Mouse (Mus musculus) lung, embryonic 14.5 days (tissue): ENCODE results near the gene Csrp1. TPM values are rescaled to one million over a fixed set of nuclear protein-coding genes. Genes with fewer than 3 reads are reported as not detected.
A peak's percentile ranks its signal among the peaks of the same experiment; 100 is the strongest.

Source experiments
- ATAC-seq: fragments of 200-750 bp; cut with Nextera tagmentation; 2 replicates; pipeline ENCODE4 v1.8.0; 2017; ENCODE audit warnings: mild to moderate bottlenecking, moderate TSS enrichment, moderate library complexity; ENCODE audit not compliant: insufficient read depth
- DNase-seq: peaks from one replicate; pipeline ENCODE4 v3.0.0-alpha.2; 2015
- H3K27ac ChIP-seq: fragments of 300-500 bp; sonication (generic); 2 replicates; pipeline ENCODE4 v1.5.1; 2014; ENCODE audit warnings: low read depth, mild to moderate bottlenecking, moderate library complexity
- H3K27me3 ChIP-seq: fragments of 300-500 bp; sonication (generic); 2 replicates; pipeline ENCODE4 v1.6.1; 2014; ENCODE audit warnings: low read length, control low read depth; ENCODE audit not compliant: insufficient read depth
- H3K36me3 ChIP-seq: fragments of 300-500 bp; sonication (generic); 2 replicates; pipeline ENCODE4 v1.6.1; 2014; ENCODE audit warnings: control low read depth; ENCODE audit not compliant: insufficient read depth
- H3K4me1 ChIP-seq: fragments of 300-500 bp; sonication (generic); 2 replicates; pipeline ENCODE4 v1.6.1; 2014; ENCODE audit warnings: antibody characterized with exemption, control low read depth; ENCODE audit not compliant: insufficient read depth
- H3K4me2 ChIP-seq: fragments of 300-500 bp; sonication (generic); 2 replicates; pipeline ENCODE4 v1.6.1; 2014; ENCODE audit warnings: mild to moderate bottlenecking
- H3K4me3 ChIP-seq: fragments of 300-500 bp; sonication (generic); 2 replicates; pipeline ENCODE4 v1.5.1; 2014; ENCODE audit warnings: low read depth, low read length
- H3K9ac ChIP-seq: fragments of 300-500 bp; sonication (generic); 2 replicates; pipeline ENCODE4 v1.6.1; 2014
- H3K9me3 ChIP-seq: fragments of 300-500 bp; sonication (generic); 2 replicates; pipeline ENCODE4 v1.6.1; 2016; ENCODE audit warnings: low read depth, low read length, control low read depth
- CTCF ChIP-seq: IDR thresholded peaks from 2 replicates; pipeline ENCODE4 v1.5.1; 2016; ENCODE audit warnings: antibody characterized with exemption, low read depth
- WGBS: fragments of 180-500 bp; shearing (Covaris S2); extraction: QIAGEN DNeasy Blood & Tissue Kit; methylation state at CpG from one replicate; pipeline ENCODE4 v1.1.7; 2014; 5-methylcytosine and 5-hydroxymethylcytosine counted together
- polyA plus RNA-seq: library from polyadenylated mRNA; unstranded; fragments of >200 nt; fragmentation: Nextera tagmentation; extraction: Ambion mirVana; gene quantifications from 2 replicates; pipeline ENCODE4 v1.2.1, GENCODE M21; 2014

Csrp1 gene
- polyA plus RNA-seq, result 271 and 297 TPM in 2 replicates

- Histone ChIP-seq H3K27ac (no peak within 1 kb of the TSS), H3K4me3 (no peak within 1 kb of the TSS), H3K36me3 (no peaks in the 10 kb centered on the region), H3K9me3 (no peaks in the 10 kb centered on the region), H3K27me3 (no peaks in the 10 kb centered on the region), H3K9ac (no peak within 1 kb of the TSS), H3K4me1 (no peaks in the 10 kb centered on the region), H3K4me2 (no peak within 1 kb of the TSS)
- 53% methylated on average over 6 of the region's 6 CpGs for WGBS
- no peak for TF ChIP-seq CTCF
- ATAC-seq, result peak; percentile 36; the same call in 1 of the 2 replicates
- no peak for DNase-seq
These were observed at the start of gene Csrp1 for GRCm38 (mm10) chr1:135719983-135720382. Gene Csrp1, plus strand, starts transcription at chr1:135720061.

GRCm38 (mm10) chr1:135670397-135671130 is 49.3 kb upstream of the Csrp1 start:
- H3K27me3 ChIP-seq, result no peaks in the 10 kb centered on the region
- H3K4me2 ChIP-seq, result peak overlapping the region; percentile 43
- H3K36me3 ChIP-seq, result no peaks in the 10 kb centered on the region
- 7% methylated on average over 13 of the region's 13 CpGs for WGBS
- ATAC-seq (peak; percentile 70), DNase-seq (peak; percentile 92)
- no peak overlapping the region for H3K9ac ChIP-seq
- H3K27ac ChIP-seq, result no peak overlapping the region
- peak; percentile 99 for TF ChIP-seq CTCF
- no peak overlapping the region for H3K4me3 ChIP-seq
- no peaks in the 10 kb centered on the region for H3K9me3 ChIP-seq
- peaks cover 12% of the 10 kb centered on the region for H3K4me1 ChIP-seq

- peak; percentile 50 for TF ChIP-seq CTCF
- DNase-seq, result no peak
- ATAC-seq, result no peak
- H3K4me2 ChIP-seq, result no peak overlapping the region
- H3K9me3 ChIP-seq, result no peaks in the 10 kb centered on the region
- no peak overlapping the region for H3K4me3 ChIP-seq
- peak overlapping the region; percentile 65; the same call in 1 of the 2 replicates for H3K27ac ChIP-seq
- H3K27me3 ChIP-seq, result no peaks in the 10 kb centered on the region
- H3K36me3 ChIP-seq, result no peaks in the 10 kb centered on the region
- H3K9ac ChIP-seq, result no peak overlapping the region
- 23% methylated on average over 1 of the region's 1 CpGs for WGBS
- peaks cover 12% of the 10 kb centered on the region for H3K4me1 ChIP-seq
These were observed 48.5 kb upstream of the Csrp1 start for GRCm38 (mm10) chr1:135671406-135671805.

GRCm38 (mm10) chr1:135671956-135672355 is 47.9 kb upstream of the Csrp1 start:
- Histone ChIP-seq H3K4me1 (peaks cover 12% of the 10 kb centered on the region), H3K9ac (no peak overlapping the region), H3K4me2 (no peak overlapping the region), H3K9me3 (no peaks in the 10 kb centered on the region), H3K4me3 (no peak overlapping the region), H3K36me3 (no peaks in the 10 kb centered on the region), H3K27ac (peak overlapping the region; percentile 65; the same call in 1 of the 2 replicates), H3K27me3 (no peaks in the 10 kb centered on the region)
- whole genome bisulfite sequencing, result 48% methylated on average over 8 of the region's 8 CpGs
- ATAC-seq (no peak), DNase-seq (peak; percentile 57)
- TF ChIP-seq CTCF, result no peak

- DNase-seq (peak; percentile 26), ATAC-seq (no peak)
- Histone ChIP-seq H3K27me3 (no peaks in the 10 kb centered on the region), H3K9ac (no peak overlapping the region), H3K4me2 (no peak overlapping the region), H3K4me1 (peaks cover 12% of the 10 kb centered on the region), H3K36me3 (no peaks in the 10 kb centered on the region), H3K27ac (peak overlapping the region; percentile 65; the same call in 1 of the 2 replicates), H3K9me3 (no peaks in the 10 kb centered on the region), H3K4me3 (no peak overlapping the region)
- WGBS, result 64% methylated on average over 4 of the region's 4 CpGs
- TF ChIP-seq CTCF, result no peak
These were observed 47.5 kb upstream of the Csrp1 start for GRCm38 (mm10) chr1:135672374-135672773.

- 63% methylated on average over 14 of the region's 14 CpGs for WGBS
- Histone ChIP-seq H3K9me3 (no peaks in the 10 kb centered on the region), H3K4me3 (no peak overlapping the region), H3K9ac (no peak overlapping the region), H3K4me1 (peaks cover 12% of the 10 kb centered on the region), H3K27me3 (no peaks in the 10 kb centered on the region), H3K36me3 (no peaks in the 10 kb centered on the region), H3K27ac (no peak overlapping the region), H3K4me2 (peak overlapping the region; percentile 20; the same call in 1 of the 2 replicates)
- ATAC-seq (no peak), DNase-seq (peak; percentile 39)
- TF ChIP-seq CTCF, result no peak
These were observed 46.4 kb upstream of the Csrp1 start for GRCm38 (mm10) chr1:135673423-135673822.

- Histone ChIP-seq H3K36me3 (no peaks in the 10 kb centered on the region), H3K4me2 (no peak overlapping the region), H3K27ac (0 out of 2 replicates have a peak overlapping the region, but pooled peaks have one; percentile 36), H3K4me1 (no peaks in the 10 kb centered on the region; the same call in 1 of the 2 replicates), H3K9ac (no peak overlapping the region), H3K4me3 (no peak overlapping the region), H3K9me3 (no peaks in the 10 kb centered on the region), H3K27me3 (no peaks in the 10 kb centered on the region)
- WGBS, result 36% methylated on average over 11 of the region's 11 CpGs
- DNase-seq (no peak), ATAC-seq (peak; percentile 40; the same call in 1 of the 2 replicates)
- TF ChIP-seq CTCF, result no peak; the same call in 1 of the 2 replicates
These were observed 44.3 kb upstream of the Csrp1 start for GRCm38 (mm10) chr1:135675449-135676129.
